8 mouse cellular contexts compared by ENCODE assay signal in the genomic region with DNA sequence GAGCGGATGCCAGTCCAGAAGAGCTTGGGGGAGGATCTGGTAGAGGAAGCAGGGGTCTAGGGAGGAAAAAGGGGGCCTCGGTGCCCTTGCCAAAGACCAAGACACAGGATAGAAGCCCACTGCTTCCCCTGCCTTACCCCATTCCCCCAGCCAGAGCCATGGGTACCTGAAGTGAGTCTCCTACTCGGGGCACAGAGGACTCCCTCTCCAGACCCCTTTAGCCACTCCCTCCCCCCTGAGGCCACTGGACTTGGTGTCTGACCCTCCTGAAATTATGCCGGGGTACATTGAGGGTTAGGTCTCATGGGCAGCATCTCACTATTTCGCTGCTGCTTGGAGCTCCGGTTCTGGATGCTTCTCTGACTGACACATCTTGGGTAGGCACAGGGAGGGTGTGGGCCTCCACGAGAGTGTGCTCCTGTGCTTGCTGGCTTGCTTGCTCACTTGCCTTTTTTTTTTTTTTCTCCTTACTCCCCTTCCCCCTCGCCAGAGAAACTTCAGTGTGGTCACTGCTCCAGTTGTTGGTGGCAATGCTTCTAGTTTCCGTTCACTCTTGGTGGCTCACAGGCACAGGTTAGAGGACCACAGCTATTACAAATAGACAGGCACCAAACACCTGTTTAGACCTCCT. TPM values are rescaled to one million over a fixed set of nuclear protein-coding genes. Genes with fewer than 3 reads are reported as not detected.
DNase-seq lines count a peak whose midpoint lies in the region; ATAC-seq and TF ChIP-seq lines count a peak whose summit lies in the region.
"Not testable (repeated sequence)": the region's sequence is repeated elsewhere in the genome, so short reads cannot be mapped to it uniquely, and the experiment has no call there.

No protein-coding gene starts in this region.

- not testable (repeated sequence) for H3K9ac ChIP-seq in liver, embryonic 16.5 days (ENCODE audit: low read depth, low read length); neural tube, embryonic 11.5 days (ENCODE audit: low read length)

- WGBS in liver, embryonic 16.5 days (ENCODE audit: insufficient replicate concordance) = 58% methylated on average over 6 of the region's 9 CpGs
- WGBS in neural tube, embryonic 11.5 days = 79% methylated on average over 5 of the region's 9 CpGs

- DNase-seq in ES-CJ7 (ENCODE audit: low read depth, low spot score) = peak; percentile 78
- peak; percentile 89 for DNase-seq in cerebellum, adult 9-10 months
- peak; percentile 32 for DNase-seq in heart, postnatal 4 days
- DNase-seq in layer of hippocampus, adult 2 months (ENCODE audit: low spot score in 2 of 2) = peak; percentile 34 to 61
- DNase-seq in neural tube, embryonic 11.5 days (ENCODE audit: low spot score) = not testable (repeated sequence)
- DNase-seq in testis, postnatal 14 days (ENCODE audit: low spot score) = peak; percentile 66

- H3K4me1 ChIP-seq in liver, embryonic 16.5 days (ENCODE audit: control insufficient read depth, low read depth, low read length); neural tube, embryonic 11.5 days (ENCODE audit: control insufficient read depth, insufficient read depth, low read length): not testable (repeated sequence)

- H3K36me3 ChIP-seq in liver, embryonic 16.5 days (ENCODE audit: control insufficient read depth, insufficient read depth); neural tube, embryonic 11.5 days (ENCODE audit: control insufficient read depth, insufficient read depth, low read length): not testable (repeated sequence)

- not testable (repeated sequence) for H3K9me3 ChIP-seq in liver, embryonic 16.5 days (replicated peaks; ENCODE audit: control insufficient read depth, low read length); neural tube, embryonic 11.5 days (ENCODE audit: control insufficient read depth, low read length)

- H3K27ac ChIP-seq in layer of hippocampus, adult 2 months = peak overlapping the region; percentile 12
- H3K27ac ChIP-seq in liver, embryonic 16.5 days (ENCODE audit: low read length); neural tube, embryonic 11.5 days (ENCODE audit: low read depth, low read length): not testable (repeated sequence)

- not testable (repeated sequence) for H3K27me3 ChIP-seq in liver, embryonic 16.5 days (ENCODE audit: control insufficient read depth, insufficient read depth, low read depth, low read length); neural tube, embryonic 11.5 days (ENCODE audit: control insufficient read depth, insufficient read depth, low read length)

- H3K4me3 ChIP-seq in layer of hippocampus, adult 2 months = peak overlapping the region; percentile 76
- H3K4me3 ChIP-seq in liver, embryonic 16.5 days (ENCODE audit: low read depth, low read length); neural tube, embryonic 11.5 days (ENCODE audit: low read depth, low read length): not testable (repeated sequence)

- peak; percentile 25 for ATAC-seq in frontal cortex, adult (ENCODE audit: low TSS enrichment)
- peak; percentile 14 for ATAC-seq in liver, embryonic 16.5 days (ENCODE audit: low read depth)
- peak; percentile 54 for ATAC-seq in neural tube, embryonic 11.5 days (ENCODE audit: insufficient read depth, low FRiP score, low TSS enrichment)

- TF ChIP-seq CTCF in layer of hippocampus, adult 2 months (conservative IDR thresholded peaks at IDR 0.05) = not testable (repeated sequence)

- peak overlapping the region; percentile 62; the same call in 1 of the 2 replicates for H3K4me2 ChIP-seq in liver, embryonic 16.5 days (ENCODE audit: low read depth, low read length)
- not testable (repeated sequence) for H3K4me2 ChIP-seq in neural tube, embryonic 11.5 days (ENCODE audit: low read depth)

RNA-seq across cellular contexts. Expression of a gene that starts 32.5 kb away (rescaled TPM):
- 10 to 100 TPM; 51.2 to 51.3 TPM for total RNA-seq in heart, postnatal 4 days (2021)
- total RNA-seq in layer of hippocampus, adult 2 months (2021) = 10 to 100 TPM; 61.1 to 62.4 TPM
- 7.2 and 7.3 TPM in 2 replicates for polyA plus RNA-seq in liver, embryonic 16.5 days (2015; fragmentation: Nextera tagmentation; extraction: Ambion mirVana)
- 27.8 and 28.3 TPM in 2 replicates for polyA plus RNA-seq in neural tube, embryonic 11.5 days (2014; fragmentation: Nextera tagmentation; extraction: Ambion mirVana)
